Comparison of ENCODE assay signal across 7 mouse cellular contexts in genomic region chr16:21192509-21193354, GRCm38 (mm10). TPM values are rescaled to one million over a fixed set of nuclear protein-coding genes. Genes with fewer than 3 reads are reported as not detected.
DNase-seq lines count a peak whose midpoint lies in the region; ATAC-seq and TF ChIP-seq lines count a peak whose summit lies in the region.

No protein-coding gene starts in this region.

- H3K4me2 ChIP-seq in forebrain, embryonic 16.5 days (ENCODE audit: low read length) = no peak overlapping the region
- no peak overlapping the region for H3K4me2 ChIP-seq in kidney, postnatal 0 days (ENCODE audit: low read length)
- no peak overlapping the region for H3K4me2 ChIP-seq in midbrain, embryonic 12.5 days (replicated peaks)

- ATAC-seq in forebrain, embryonic 16.5 days = peak; percentile 77
- ATAC-seq in kidney, postnatal 0 days (replicated peaks; ENCODE audit: low FRiP score, low read depth) = peak; percentile 38; the same call in 1 of the 2 replicates
- ATAC-seq in midbrain, embryonic 12.5 days (ENCODE audit: low FRiP score, low read depth) = peak; percentile 54; the same call in 1 of the 2 replicates

- peak; percentile 71 for DNase-seq in thymus, postnatal 0 days (ENCODE audit: low spot score)
- DNase-seq in thymus, postnatal 36 days = no peak
- peak; percentile 91 for DNase-seq in brain, embryonic 14.5 days (ENCODE audit: low read depth)
- peak; percentile 95 for DNase-seq in kidney, postnatal 0 days (ENCODE audit: low spot score)
- DNase-seq in urinary bladder, postnatal 10 days (ENCODE audit: low spot score) = no peak

- 38% methylated on average over 7 of the region's 7 CpGs for WGBS in forebrain, embryonic 16.5 days
- 37% methylated on average over 7 of the region's 7 CpGs for WGBS in kidney, postnatal 0 days
- WGBS in midbrain, embryonic 12.5 days = 42% methylated on average over 7 of the region's 7 CpGs

- peak; percentile 79 for TF ChIP-seq CTCF in brain, embryonic 14.5 days (IDR thresholded peaks at IDR 0.05; ENCODE audit: borderline replicate concordance, extremely low read depth, insufficient read depth, insufficient read length)
- TF ChIP-seq CTCF in kidney, postnatal 0 days (IDR thresholded peaks at IDR 0.05; ENCODE audit: low read depth) = peak; percentile 95

- no peaks in the 10 kb centered on the region for H3K36me3 ChIP-seq in forebrain, embryonic 16.5 days (ENCODE audit: control insufficient read depth, insufficient read depth)
- H3K36me3 ChIP-seq in kidney, postnatal 0 days (ENCODE audit: insufficient read depth, low read length) = no peaks in the 10 kb centered on the region
- H3K36me3 ChIP-seq in midbrain, embryonic 12.5 days = no peaks in the 10 kb centered on the region

- H3K9ac ChIP-seq in forebrain, embryonic 16.5 days (replicated peaks; ENCODE audit: low read depth, low read length) = no peak overlapping the region
- H3K9ac ChIP-seq in kidney, postnatal 0 days (ENCODE audit: low read depth, low read length) = no peak overlapping the region
- no peak overlapping the region for H3K9ac ChIP-seq in midbrain, embryonic 12.5 days (replicated peaks)

- H3K27me3 ChIP-seq in forebrain, embryonic 16.5 days (replicated peaks; ENCODE audit: control insufficient read depth, insufficient read depth, low read length) = no peaks in the 10 kb centered on the region
- no peaks in the 10 kb centered on the region for H3K27me3 ChIP-seq in kidney, postnatal 0 days (ENCODE audit: insufficient read depth, low read length)
- no peaks in the 10 kb centered on the region for H3K27me3 ChIP-seq in midbrain, embryonic 12.5 days

- no peak overlapping the region for H3K4me3 ChIP-seq in forebrain, embryonic 16.5 days (replicated peaks; ENCODE audit: low read length)
- no peak overlapping the region for H3K4me3 ChIP-seq in kidney, postnatal 0 days (replicated peaks; ENCODE audit: low read depth, low read length)
- H3K4me3 ChIP-seq in midbrain, embryonic 12.5 days = no peak overlapping the region

- no peak for TF ChIP-seq POLR2A in brain, embryonic 14.5 days (IDR thresholded peaks at IDR 0.05; ENCODE audit: borderline replicate concordance, extremely low read depth, insufficient read depth, insufficient read length, poor library complexity, severe bottlenecking)

- no peak overlapping the region for H3K27ac ChIP-seq in forebrain, embryonic 16.5 days (ENCODE audit: low read length)
- H3K27ac ChIP-seq in kidney, postnatal 0 days = no peak overlapping the region
- no peak overlapping the region for H3K27ac ChIP-seq in midbrain, embryonic 12.5 days (replicated peaks)

- no peaks in the 10 kb centered on the region for H3K9me3 ChIP-seq in forebrain, embryonic 16.5 days (ENCODE audit: control insufficient read depth, low read length)
- H3K9me3 ChIP-seq in kidney, postnatal 0 days (replicated peaks; ENCODE audit: low read length) = no peaks in the 10 kb centered on the region
- no peaks in the 10 kb centered on the region for H3K9me3 ChIP-seq in midbrain, embryonic 12.5 days

- no peaks in the 10 kb centered on the region for H3K4me1 ChIP-seq in forebrain, embryonic 16.5 days (replicated peaks; ENCODE audit: control insufficient read depth, insufficient read depth, low read length)
- no peaks in the 10 kb centered on the region for H3K4me1 ChIP-seq in kidney, postnatal 0 days (replicated peaks; ENCODE audit: insufficient read depth, low read length)
- H3K4me1 ChIP-seq in midbrain, embryonic 12.5 days = no peaks in the 10 kb centered on the region

RNA-seq across cellular contexts. Expression of gene Ephb3, which starts 11.8 kb away (rescaled TPM):
- polyA plus RNA-seq in thymus, postnatal 0 days (2015; fragmentation: Nextera tagmentation; extraction: Ambion mirVana) = 0.83 and 0.90 TPM in 2 replicates
- polyA plus RNA-seq in brain, embryonic 14.5 days (2012; rRNA removed) = 21.7 and 24.8 TPM in 2 replicates
- polyA plus RNA-seq in forebrain, embryonic 16.5 days (2015; fragmentation: Nextera tagmentation; extraction: Ambion mirVana) = 6.5 and 7.0 TPM in 2 replicates
- 12.2 and 13.2 TPM in 2 replicates for polyA plus RNA-seq in kidney, postnatal 0 days (2015; fragmentation: Nextera tagmentation; extraction: Ambion mirVana)
- polyA plus RNA-seq in midbrain, embryonic 12.5 days (2016; fragmentation: Nextera tagmentation; extraction: Ambion mirVana) = 23.6 and 24.2 TPM in 2 replicates

RNA-seq across cellular contexts. Expression of gene Teddm3, which starts 38.9 kb away (rescaled TPM):
- 0.38 and 0.49 TPM in 2 replicates for polyA plus RNA-seq in thymus, postnatal 0 days (2015; fragmentation: Nextera tagmentation; extraction: Ambion mirVana)
- 0.05 TPM in 1 of 2 replicates, not detected in the other for polyA plus RNA-seq in brain, embryonic 14.5 days (2012; rRNA removed)
- not detected in 2 replicates for polyA plus RNA-seq in forebrain, embryonic 16.5 days (2015; fragmentation: Nextera tagmentation; extraction: Ambion mirVana)
- polyA plus RNA-seq in kidney, postnatal 0 days (2015; fragmentation: Nextera tagmentation; extraction: Ambion mirVana) = not detected in 2 replicates
- not detected in 2 replicates for polyA plus RNA-seq in midbrain, embryonic 12.5 days (2016; fragmentation: Nextera tagmentation; extraction: Ambion mirVana)

Comparison
In these comparisons a context has a peak if more than half of its experiments do, and no peak if none do; other contexts are left out.
1. DNase-seq: peak in thymus, postnatal 0 days (single experiment), brain, embryonic 14.5 days (single experiment) and kidney, postnatal 0 days (single experiment); none in thymus, postnatal 36 days (0 of 2) and urinary bladder, postnatal 10 days (single experiment).
2. Peak in every context shown above with its lines, with median percentiles within 50 percentile points of each other: ATAC-seq.